Mouse (Mus musculus): ENCODE measurements around the gene Slc9a3r1.

Gene Slc9a3r1

DNA sequence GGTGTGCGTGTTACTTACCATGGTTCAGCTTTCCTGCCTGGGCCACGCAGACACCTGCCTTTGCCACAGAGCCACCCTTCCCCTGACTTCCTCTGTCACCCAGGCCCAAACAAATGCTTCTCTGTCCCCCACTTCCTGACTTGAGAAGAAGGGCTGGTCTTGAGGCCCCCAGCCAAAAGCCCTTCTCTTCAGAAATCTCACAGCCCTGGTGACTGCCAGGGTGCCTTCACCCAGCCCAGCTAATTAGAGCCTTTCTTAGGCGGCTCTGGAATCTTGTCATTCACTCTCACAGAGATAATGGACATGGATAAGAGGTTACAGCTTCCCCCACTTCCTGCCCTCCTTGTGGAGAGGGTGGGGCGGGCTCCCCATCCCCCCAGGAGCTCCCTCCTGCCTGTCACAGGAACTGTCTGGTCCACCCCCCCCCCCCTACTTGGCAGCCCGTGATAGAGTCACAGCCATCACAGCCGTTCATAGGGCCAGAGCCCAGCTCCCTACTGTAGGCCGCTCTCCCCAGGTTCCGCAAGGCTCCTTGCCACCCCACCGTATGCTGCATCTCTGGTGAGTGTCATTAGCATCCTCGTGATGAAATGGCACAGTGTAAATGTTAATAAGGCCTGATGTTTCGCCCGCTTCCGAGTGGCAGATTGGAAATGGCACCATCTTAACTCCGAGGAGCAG, 63.8 kb downstream of the Slc9a3r1 start:
- no peak for DNase-seq (ENCODE audit: low spot score)

- DNase-seq (ENCODE audit: low spot score), result no peak
These were observed 64.5 kb downstream of the Slc9a3r1 start for GRCm38 (mm10) chr11:115227640-115228039.

GRCm38 (mm10) chr11:115228430-115228829, 65.3 kb downstream of the Slc9a3r1 start:
- no peak for DNase-seq (ENCODE audit: low spot score)

- DNase-seq (ENCODE audit: low spot score), result no peak
These were observed 66.1 kb downstream of the Slc9a3r1 start for GRCm38 (mm10) chr11:115229021-115229930.

All from urinary bladder, postnatal 14 days (tissue).